Mouse (Mus musculus): Measurements from ENCODE around the gene Kpna1.

Kpna1 gene

GRCm38 (mm10) chr16:36071071-36071449 is 92.5 kb downstream of the Kpna1 start:
- DNase-seq (ENCODE audit: low spot score): no peak

GRCm38 (mm10) chr16:36071450-36072379 is 93.2 kb downstream of the Kpna1 start, which contains the start of the genes Fam162a and Ccdc58:
Gene Fam162a (minus strand): TSS chr16:36071594.
Gene Ccdc58 (plus strand): TSS chr16:36071685.
- DNase-seq (ENCODE audit: low spot score): peak; percentile 92

- no peak for DNase-seq (ENCODE audit: low spot score)
Measured at GRCm38 (mm10) chr16:36072410-36073011, 94.0 kb downstream of the Kpna1 start.

- no peak for DNase-seq (ENCODE audit: low spot score)
Measured at GRCm38 (mm10) chr16:36074772-36075171, 96.2 kb downstream of the Kpna1 start.

GRCm38 (mm10) chr16:36079916-36080315 is 101.4 kb downstream of the Kpna1 start:
- no peak for DNase-seq (ENCODE audit: low spot score)

All from urinary bladder, postnatal 14 days (tissue).